Mouse (Mus musculus) layer of hippocampus, adult 11-12 months (tissue): ENCODE data around the gene Dthd1.

ENCODE experiments used
- DNase-seq: peaks from one replicate; pipeline ENCODE4 v3.0.0; 2022; ENCODE audit warnings: low spot score

Dthd1 gene

DNA sequence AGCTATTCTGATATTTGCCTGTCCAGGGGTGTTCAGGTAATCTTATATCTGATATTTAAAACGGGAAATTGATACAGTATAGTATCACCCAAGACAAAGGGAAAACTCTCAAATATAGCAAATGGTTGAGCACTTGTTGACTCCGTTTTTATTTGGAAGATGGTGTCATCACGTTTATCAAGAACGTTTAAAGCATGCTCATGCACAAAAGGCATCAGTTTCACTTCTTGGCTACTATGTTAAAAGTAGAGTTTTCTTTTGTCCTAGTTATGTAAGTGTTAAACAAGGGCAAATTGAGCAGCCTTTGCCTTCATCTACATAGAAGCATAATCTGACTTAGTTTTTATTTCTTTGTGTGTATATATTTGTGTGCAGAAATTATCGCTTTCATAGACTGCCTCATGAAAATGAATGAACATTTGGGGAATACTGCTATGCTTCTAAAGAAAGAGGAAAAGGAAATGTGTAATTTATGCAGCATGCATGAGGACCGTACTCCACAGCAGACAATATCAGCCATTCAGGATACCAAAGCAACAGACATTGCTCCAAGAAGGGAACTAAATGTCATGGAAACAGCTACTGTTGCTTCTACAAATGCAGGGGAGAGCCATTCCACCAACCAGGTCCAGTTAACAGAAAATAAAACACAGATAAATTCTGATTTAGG lies at the start of gene Dthd1:
Gene Dthd1, plus strand, starts transcription at position 422 of the 670 bp plus-strand sequence.
- DNase-seq, result peak; percentile 21

DNA sequence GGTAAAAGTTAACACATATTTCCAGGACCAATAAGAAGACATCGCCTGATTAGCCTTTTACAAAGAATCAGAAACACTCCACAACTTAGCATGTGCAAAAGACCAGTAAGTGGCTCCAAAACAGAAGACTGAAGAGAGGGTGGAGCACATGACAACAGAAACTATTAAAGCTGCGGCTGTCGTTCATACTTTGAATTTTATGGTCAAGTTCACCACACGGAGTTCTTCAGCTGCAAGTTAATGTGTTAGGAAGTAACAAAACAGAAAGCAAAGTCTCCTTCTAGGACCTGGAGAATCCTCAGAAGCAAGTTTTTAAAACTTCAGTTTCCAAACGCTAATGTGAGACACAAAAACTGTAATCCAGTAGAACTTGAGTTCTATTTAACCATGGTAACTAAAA lies 49.5 kb upstream of the Dthd1 start:
- DNase-seq, result no peak

DNA sequence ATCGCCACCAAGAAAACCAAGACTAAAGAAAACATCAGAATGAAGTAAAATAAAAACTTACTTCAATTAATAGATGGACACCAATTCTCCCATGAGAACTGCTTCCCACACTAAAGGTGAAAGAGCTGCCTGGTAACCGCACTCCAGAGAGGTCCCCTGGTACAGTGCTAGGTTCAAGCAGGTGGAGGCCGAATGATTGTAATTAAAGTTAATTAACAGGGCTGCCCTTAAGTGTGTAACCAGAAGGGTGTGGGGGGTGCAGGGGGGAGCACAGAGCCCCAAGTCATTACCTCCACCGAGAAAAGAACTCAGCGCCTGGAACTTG lies 48.2 kb upstream of the Dthd1 start:
- DNase-seq, result no peak

DNA sequence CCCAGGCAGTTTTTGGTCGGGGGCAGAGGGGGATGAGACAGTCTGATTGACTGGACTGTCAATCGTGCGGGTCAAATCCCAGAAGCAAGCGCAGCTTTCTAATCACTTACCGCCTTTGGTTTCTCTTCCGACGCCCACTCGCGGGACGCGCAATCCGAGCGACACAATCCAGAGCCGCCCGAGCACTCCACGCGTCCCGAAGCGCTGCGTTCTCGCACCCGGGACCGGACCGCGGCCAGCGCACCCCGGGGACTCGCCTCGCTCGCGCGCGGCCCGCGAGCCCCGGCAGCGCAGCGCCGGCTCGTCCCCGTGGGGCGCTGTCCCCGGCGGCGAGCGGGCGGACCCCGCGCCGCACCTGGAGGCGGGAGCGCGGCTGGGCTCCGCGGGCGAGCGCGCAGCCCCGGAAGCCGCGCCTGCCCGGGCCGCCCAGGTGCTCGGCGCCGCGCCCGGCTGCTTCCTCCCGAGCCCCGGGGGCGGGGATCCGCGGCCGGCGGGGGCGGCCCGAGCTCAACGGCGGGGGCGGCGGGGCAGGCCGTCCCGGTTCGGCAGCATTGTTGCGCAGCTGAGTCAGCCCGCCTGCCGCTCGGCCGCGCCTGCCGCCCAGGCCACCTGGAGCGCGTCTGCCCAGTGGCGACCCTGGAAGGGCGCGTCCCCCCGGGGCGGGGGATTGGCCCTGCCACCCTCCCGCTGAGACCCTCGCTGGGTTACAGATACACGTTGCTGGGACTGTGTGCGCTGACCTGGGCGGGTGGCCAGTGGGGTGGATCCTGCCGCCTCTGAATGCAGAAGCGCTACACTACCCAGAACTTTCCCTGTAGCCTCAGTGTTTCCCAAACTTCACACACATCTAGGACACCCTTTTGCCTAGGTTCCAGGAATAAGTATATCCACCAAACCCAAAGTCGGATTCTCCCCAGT lies 47.6 kb upstream of the Dthd1 start, which contains the start of gene Arap2:
Gene Arap2, minus strand, starts transcription at position 376 of the 918 bp plus-strand sequence.
- DNase-seq, result peak; percentile 61

DNA sequence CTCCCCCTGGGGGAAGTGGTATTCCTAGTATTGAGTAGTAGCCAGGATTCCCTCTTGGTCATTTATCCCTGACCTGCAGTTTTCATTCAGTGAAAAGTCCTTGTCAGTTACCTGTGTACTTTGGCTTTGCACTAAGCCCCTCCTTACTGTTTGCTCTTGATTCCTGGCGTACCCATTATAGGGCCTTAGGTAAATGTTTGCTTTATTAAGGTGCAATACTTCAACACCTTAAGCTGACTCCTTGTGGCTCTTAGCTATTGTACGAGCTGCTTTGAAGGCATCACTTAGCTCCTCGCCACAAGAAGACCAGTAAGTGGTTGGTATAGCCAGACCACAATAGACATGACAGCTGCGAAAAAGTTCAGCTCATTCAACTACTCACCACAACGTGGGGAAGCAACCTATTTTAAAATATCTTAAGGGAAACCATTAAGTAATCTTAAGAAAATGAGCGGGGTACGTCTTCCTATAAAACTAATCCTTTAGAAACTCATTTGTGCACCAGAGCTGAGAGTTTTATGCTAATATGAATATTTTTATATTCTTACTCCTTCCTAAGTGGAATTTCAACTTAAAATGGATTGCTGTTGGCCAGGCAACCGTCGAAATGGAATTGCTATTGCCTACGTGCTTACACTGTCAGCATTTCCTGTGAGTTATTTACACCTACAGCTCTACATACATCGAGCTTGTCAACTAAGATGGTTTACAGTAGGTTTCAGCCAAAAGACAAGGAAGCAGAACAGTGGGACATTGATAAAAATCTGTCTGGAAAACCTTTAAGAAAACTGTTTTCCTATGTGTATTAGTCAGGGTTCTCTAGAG lies 41.6 kb upstream of the Dthd1 start:
- no peak for DNase-seq

DNA sequence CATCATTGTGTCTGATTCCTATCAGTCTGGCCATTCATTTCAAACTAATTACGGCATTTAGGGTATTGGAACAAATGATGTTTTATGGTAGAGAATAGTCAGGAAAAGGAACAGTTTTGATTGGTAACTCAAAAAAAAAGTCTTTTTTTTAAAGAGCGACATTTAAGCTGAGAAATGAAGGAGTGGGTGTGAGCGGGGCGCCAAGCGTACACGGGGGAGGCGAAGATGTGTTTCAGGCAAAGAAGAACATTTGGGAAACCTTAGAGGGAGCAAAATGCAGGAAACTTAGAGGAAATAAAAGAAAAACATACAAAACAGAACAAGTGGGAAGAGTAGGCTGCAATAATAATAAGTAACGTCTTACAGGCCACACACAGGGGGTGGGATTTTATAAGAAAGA lies 35.8 kb upstream of the Dthd1 start:
- DNase-seq, result no peak

DNA sequence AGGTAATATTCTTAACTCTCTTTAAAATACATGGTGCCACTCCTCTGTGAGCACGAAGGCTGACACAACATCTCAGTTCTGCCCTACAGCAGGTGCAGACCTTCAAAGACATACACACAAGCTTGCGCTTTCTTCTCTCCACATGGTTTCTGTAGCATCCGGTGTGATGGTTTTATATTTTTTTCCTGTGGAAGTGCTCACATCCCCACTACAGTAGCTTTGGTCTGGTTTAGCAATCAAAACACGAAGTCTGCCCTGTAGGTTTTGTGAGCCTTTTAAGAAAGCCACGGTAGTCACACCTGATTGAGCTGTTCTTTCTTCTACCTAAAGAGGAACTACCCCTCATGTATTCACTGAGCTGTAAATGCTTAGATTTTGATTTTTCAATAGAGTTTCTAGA lies 34.9 kb upstream of the Dthd1 start:
- DNase-seq, result no peak

DNA sequence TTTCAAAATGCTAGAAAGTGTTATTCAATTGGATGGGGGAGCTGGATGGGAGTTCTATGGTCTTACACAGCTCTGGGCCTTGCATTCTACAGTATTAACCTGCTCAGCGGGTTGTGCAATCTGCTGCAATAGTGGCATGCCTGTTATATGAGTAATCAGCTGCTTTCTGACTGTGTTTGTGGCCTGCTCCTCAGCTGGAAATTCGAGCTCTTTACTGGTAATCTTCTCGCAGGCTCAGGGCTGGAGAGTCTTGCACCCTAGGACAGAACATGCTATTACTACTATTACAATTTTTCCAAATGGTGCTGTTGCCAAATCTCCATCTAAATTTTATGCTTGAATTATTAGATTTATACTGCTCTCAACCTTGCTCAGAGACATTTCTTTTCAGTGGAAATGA lies 26.8 kb upstream of the Dthd1 start:
- DNase-seq, result no peak

DNA sequence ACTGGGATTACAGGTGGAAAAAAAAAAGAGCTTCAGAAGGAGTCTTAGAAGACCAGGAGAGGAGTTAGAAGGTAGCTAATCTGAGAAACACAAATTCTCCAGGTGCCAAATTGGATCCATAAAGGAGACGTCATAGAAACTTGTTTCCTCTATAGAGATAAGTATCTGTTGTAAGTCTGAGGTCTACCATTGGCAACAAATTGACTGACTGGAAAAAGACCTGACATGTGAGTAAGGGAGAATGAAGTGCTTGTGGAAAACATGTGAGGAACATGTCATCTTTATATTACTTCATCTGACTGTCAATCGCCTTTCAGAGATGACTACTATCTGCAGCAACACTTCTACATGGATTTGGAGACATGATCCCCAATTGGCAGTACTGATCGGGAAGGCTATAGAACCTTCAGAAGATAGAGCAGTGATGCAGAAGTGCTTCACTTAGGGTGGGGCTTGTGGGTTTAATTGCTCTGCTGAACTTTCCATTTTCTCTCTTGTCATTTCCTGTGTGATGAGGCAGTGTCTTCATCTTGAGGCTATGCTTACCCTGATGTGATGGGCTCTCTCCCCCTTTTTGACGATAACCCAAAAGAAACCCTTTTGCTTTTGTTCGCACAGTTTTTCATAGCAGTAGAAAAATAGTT lies 22.6 kb upstream of the Dthd1 start:
- no peak for DNase-seq

DNA sequence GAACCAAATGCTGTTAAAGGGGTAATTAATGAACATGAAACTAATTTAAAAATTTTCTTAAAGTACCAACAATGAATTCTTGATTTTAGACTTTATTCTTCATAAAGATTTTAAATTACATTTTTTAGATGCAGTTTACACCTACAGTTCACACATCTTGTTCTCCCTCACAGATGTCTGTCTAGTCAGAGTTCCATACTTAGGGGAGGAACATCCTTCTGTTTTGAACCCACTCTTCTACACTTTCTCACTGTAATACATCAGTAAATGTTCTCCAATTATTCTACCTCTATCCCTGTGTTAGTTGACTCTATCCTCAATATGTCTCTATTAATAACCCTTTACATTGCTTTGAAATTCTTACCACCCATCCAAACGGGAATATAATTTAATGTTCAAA lies 20.8 kb upstream of the Dthd1 start:
- no peak for DNase-seq

DNA sequence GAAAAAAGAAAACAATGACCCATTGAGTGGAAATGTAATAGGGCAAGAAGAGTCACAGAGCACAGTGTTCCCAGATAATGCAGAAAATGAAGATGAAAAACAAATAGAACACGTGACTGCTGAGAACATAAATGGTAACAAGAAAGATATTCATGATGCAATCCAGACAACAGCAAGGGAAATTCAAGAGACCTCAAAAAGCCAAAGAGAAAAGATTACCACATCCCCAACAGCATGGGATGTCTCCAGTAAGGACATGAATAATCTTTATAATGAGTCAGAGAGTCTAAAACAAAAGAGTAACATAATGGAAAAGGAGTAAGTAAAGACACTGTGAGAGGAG lies 420 bp downstream of the Dthd1 start:
- no peak for DNase-seq

DNA sequence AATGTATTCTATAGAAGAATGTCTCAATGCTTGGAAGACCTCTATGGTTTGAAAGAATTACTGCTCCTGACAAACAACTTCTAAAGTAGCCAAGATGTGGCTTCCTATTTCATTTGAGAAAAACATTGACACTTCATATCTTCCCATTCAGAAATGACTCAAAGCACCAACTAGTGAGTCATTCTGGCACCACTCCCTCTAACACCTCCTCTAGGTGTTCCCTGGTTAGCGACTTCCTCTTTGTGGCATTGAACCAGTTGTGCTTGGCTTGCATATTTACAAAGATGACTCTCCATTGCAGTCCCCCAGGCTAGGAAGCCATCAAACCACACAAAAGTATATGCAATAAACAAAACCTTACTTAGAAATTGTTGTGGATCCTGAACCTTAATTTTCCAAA lies 2.1 kb downstream of the Dthd1 start:
- no peak for DNase-seq

DNA sequence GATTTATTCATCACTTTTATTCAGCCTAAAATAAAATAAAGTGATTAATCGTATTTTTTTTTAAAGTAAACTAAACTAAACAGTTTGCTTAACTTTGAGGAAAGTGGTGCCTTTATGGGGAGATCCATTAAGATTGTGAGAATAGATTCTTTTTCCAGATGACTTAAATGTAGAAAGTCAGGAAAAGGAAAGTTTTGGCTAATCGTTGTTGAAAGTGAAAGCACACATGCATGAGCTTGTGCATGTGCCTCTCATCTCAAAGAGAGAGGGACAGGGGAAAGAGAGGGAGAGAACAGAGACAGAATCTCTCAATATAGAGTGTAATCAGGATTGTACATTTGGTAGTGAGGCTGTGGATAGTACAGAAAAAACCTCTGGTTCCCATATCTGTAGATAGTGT lies 5.9 kb downstream of the Dthd1 start:
- DNase-seq, result no peak

DNA sequence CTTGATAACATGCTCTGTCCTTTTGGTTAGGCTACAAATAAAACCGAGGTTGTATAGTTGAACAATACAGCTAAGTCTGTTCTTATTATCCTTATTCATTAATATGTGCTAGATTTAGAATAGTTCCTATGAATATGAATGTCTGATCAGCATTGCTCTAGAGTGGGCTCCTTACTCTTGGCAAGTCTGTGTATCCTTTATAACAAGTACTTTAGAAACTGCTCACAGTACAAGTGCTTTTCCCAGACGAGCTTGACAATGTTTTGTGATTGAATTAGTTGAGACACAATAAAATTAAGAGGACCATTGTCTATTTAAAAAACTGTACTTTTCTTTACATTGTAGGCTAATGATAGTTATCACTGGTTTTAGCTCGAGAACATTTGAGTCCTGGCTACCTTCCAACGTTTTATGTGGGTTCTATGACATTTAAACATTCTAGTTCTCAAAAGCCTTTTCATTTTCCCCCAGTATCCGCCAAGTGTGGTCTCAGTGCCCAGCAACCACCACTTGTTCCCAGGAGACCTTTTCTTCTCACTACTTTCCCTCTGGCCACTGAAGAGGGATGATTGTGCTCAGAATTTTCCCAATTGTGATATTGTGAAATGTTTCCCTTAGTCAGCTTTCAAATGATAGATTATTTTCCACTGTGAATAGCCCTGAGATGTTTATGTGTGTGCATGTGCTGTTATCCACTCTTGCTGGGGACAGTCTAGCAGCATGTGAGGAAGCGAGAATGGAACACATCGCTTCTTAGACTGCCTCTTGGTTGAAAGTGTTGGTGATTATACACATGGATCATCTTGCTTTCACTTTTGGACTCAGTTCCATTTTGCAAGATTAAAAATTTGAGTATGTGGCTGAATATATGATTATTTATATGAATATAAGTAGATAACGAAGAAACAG lies 7.0 kb downstream of the Dthd1 start:
- no peak for DNase-seq

DNA sequence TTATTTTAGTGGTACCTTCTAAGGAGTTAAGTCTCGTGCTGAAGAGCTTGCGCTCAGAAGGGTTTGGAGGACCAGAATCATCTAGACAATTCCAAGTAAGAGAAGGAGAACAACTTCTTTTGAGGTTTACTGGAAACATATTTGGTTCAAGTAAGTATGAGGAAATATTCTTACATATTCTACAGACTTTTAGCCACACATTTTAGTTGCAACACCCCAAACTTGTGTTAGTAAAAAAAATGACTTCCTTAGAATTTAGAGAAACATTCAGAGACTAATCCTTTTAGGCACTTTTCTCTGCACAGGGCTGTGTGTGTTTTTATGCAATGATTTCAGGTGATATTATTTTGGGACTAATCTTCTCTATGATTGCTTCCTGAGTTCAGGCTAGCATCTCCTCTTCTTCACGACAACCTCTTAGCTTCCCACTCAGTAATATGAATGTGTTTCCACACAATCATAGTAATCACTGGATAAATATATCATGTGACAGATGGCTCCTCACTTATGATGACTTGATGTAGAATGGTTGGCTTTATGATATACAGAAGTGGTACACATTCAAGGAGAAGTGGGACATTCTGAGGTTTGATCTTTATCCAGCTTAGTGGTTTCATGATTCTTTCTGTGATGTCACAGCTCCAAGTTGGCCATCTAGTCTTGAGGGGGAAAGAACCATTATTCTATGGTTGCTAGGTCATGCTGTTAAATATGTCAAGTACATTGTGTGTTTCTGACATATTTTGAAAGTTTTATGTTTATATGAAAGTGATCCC lies 29.5 kb downstream of the Dthd1 start:
- no peak for DNase-seq

DNA sequence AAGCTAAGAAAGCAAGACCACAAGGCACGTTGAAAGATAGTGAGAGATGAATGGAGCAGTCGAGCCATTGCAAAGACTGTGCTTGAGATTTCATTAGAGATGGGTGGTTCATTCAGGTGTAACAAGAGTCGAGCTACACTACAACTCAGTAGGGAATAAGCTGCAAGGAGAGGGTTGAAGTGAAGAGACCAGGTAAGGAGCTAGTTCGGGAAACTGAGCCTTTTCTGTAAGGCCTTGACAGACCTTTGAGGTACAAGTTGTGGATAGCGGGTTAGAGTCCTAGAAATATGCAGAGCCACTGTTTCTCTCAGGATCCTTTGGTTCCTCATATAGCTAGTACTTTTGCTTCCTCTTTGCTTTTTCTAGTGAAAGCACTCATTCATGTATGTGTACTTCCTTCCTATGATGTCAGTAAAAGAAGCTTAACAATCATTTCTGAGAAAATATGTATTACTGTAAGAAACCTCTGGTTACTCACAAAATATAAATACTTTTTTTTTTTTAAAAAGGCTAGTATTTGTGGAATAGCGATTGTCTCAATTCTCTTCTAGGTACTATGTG lies 33.0 kb downstream of the Dthd1 start:
- no peak for DNase-seq

DNA sequence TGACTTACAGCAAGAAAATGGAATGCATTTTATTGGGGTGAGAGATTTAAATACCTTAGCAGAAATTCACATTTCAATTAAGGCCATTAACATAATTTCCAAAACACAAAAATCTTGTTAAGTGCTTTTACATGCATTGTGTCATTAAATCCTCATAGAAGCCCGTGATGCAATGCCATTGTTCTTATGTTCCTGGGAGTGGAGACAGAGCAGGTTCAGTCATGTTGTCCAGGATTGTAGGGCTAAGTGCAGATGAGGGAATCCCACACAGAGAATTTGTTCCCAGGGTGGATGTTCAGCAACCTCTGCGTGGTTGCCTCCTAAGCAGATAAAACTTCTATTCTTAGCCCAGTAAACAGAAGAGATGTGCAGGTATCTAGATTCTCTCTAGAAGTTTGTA lies 37.7 kb downstream of the Dthd1 start:
- no peak for DNase-seq

DNA sequence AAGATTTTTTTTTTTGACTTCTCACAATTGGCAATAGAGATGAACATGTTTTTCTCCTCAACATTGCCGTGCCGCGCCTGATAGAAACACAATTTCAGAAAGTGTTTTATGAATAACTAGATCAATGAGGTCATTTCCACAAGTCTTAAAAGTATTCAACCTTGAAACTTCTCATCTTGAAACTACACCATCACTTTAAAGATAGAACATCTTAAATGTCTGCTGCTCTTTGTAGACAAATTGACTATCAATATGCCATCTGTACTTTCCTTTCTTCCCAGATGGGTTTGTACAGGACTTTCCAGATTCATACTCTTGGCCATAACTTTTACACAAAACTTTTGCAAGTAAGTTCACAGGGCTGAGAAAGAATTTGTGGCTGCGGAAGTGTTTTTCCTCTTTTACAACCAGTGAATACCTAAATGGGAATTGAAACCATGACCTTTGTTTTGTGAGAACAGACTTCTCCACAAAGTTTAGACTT lies 40.8 kb downstream of the Dthd1 start:
- no peak for DNase-seq

DNA sequence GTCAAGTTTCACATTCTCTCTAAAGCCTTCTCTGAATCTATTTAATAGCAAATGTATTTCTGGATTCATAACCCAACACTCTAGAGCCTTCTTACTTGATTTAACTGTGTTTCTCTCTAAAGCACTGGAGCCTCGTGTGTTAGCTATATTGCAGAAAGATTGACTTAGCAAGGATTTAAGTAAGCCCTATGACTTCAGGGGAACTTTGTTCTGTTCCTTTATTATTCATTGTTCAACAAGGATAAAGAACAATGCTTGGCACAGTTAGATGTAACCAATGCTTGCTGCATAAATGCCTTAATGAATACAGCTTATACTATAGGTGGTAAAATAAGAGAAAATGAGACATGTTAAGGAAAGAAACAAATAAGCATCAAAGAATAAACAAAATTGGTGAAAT lies 43.9 kb downstream of the Dthd1 start:
- no peak for DNase-seq

DNA sequence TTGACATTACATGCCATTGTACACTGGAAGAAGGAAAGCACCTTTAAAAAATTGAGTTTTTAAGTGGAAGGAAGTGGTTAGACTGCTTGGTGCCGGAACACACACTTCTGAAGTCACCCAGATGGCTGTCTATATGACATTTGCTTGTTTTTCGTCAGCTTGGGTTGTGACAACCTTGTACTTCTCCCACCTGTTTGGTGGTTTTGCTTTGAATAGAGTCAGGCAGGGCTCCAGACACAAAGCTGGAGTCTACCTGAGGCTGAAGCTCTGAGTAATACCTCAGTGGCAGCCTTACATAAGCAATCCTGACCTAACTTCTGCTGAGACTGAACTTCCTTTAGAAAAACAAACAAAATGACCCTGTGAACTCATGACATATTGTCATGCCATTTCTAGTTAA lies 44.7 kb downstream of the Dthd1 start:
- no peak for DNase-seq
